Mouse (Mus musculus) intestine, postnatal 0 days (tissue): ENCODE measurements around the gene Slc51a. TPM values are rescaled to one million over a fixed set of nuclear protein-coding genes. Genes with fewer than 3 reads are reported as not detected.

Source experiments
- ATAC-seq: fragments of 200-750 bp; cut with Nextera tagmentation; 2 replicates; pipeline ENCODE4 v1.8.0; 2017; ENCODE audit warnings: mild to moderate bottlenecking, moderate TSS enrichment, moderate library complexity
- H3K27ac ChIP-seq: fragments of 300-500 bp; sonication (generic); 2 replicates; pipeline ENCODE4 v1.5.1; 2014; ENCODE audit warnings: mild to moderate bottlenecking, low read depth, low read length, moderate library complexity
- H3K27me3 ChIP-seq: fragments of 300-500 bp; sonication (generic); replicated peaks from 2 replicates; pipeline ENCODE4 v1.6.1; 2014; ENCODE audit warnings: low read length, mixed read lengths; ENCODE audit not compliant: control insufficient read depth, insufficient read depth
- H3K36me3 ChIP-seq: fragments of 300-500 bp; sonication (generic); 2 replicates; pipeline ENCODE4 v1.6.1; 2014; ENCODE audit warnings: mild to moderate bottlenecking, moderate library complexity; ENCODE audit not compliant: control insufficient read depth, insufficient read depth
- H3K4me1 ChIP-seq: fragments of 300-500 bp; sonication (generic); replicated peaks from 2 replicates; pipeline ENCODE4 v1.6.1; 2014; ENCODE audit warnings: antibody characterized with exemption, low read length, mixed read lengths; ENCODE audit not compliant: control insufficient read depth, insufficient read depth
- H3K4me2 ChIP-seq: fragments of 300-500 bp; sonication (generic); replicated peaks from 2 replicates; pipeline ENCODE4 v1.6.1; 2014; ENCODE audit warnings: low read depth, mild to moderate bottlenecking, moderate library complexity
- H3K4me3 ChIP-seq: fragments of 300-500 bp; sonication (generic); 2 replicates; pipeline ENCODE4 v1.5.1; 2014; ENCODE audit warnings: low read depth, low read length
- H3K9ac ChIP-seq: fragments of 300-500 bp; sonication (generic); 2 replicates; pipeline ENCODE4 v1.6.1; 2014; ENCODE audit warnings: mild to moderate bottlenecking, low read depth, low read length
- H3K9me3 ChIP-seq: fragments of 300-500 bp; sonication (generic); 2 replicates; pipeline ENCODE4 v1.6.1; 2016; ENCODE audit warnings: mixed run types; ENCODE audit not compliant: control insufficient read depth
- CTCF ChIP-seq: sonication (generic); IDR thresholded peaks from 2 replicates; pipeline ENCODE4 v1.5.1; 2016; ENCODE audit warnings: low read depth, mild to moderate bottlenecking, control low read depth, antibody characterized with exemption, moderate library complexity
- WGBS: fragments of 180-500 bp; shearing (Covaris S2); extraction: QIAGEN DNeasy Blood & Tissue Kit; methylation state at CpG from one replicate; pipeline ENCODE4 v1.1.7; 2014; 5-methylcytosine and 5-hydroxymethylcytosine counted together
- polyA plus RNA-seq: library from polyadenylated mRNA; unstranded; fragments of >200 nt; fragmentation: Nextera tagmentation; extraction: Ambion mirVana; gene quantifications from 2 replicates; pipeline ENCODE4 v1.2.1, GENCODE M21; 2015

The Slc51a gene
- polyA plus RNA-seq, result 292 and 346 TPM in 2 replicates

DNA sequence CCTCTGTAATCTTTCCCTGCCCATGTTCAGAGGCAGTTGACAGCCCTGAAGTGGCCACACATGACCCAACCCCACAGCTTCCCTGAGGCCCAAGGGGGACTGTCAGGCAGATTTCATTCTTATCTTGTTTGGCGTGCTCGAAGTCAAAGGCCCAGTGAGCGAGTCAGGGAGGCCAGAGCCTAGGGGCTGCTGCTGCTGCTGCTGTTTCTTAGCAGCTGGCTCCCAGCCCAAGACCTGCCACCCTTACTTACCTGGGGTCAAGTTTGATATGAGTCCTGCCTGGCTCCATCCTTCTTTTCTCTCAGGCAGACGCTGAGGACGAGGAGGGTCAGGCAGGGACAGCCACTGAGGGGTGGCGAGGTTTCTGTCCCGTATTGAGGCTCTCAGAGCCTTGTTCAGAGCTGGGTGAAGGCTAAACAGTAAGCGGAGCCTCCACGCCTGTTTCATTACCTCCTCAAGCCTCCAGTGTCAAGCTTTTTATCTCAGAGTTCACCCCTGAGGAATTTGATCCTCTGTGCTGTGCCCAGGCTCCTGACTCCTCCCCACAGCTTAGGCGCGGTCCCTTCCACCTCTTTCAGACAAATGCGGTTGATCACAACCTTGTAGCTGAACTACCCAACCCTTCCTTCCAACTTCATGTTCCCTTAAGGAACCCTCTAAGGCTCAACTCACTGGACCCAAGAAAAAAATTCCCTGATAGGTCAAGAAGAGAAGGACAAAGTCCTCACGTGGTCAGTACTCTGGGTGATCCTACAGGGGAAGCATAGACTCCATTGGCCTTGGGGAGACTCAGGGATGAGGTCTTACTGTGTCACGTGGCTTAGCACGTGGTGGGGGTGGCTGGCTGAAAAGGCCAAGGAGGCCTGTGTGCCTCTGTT, at the start of gene Slc51a:
Gene Slc51a, minus strand, starts transcription at position 646 of the 878 bp plus-strand sequence.
- TF ChIP-seq CTCF, result no peak
- ATAC-seq, result peak; percentile 79
- H3K4me2 ChIP-seq, result peak within 1 kb of the TSS; percentile 58
- H3K4me1 ChIP-seq, result no peaks in the 10 kb centered on the region; the same call in 1 of the 2 replicates
- H3K36me3 ChIP-seq, result no peaks in the 10 kb centered on the region
- peak within 1 kb of the TSS; percentile 99 for H3K27ac ChIP-seq
- 24% methylated on average over 15 of the region's 15 CpGs for WGBS
- no peaks in the 10 kb centered on the region for H3K27me3 ChIP-seq
- peak within 1 kb of the TSS; percentile 38; the same call in 1 of the 2 replicates for H3K9ac ChIP-seq
- H3K4me3 ChIP-seq, result peak within 1 kb of the TSS; percentile 22
- H3K9me3 ChIP-seq, result no peaks in the 10 kb centered on the region

DNA sequence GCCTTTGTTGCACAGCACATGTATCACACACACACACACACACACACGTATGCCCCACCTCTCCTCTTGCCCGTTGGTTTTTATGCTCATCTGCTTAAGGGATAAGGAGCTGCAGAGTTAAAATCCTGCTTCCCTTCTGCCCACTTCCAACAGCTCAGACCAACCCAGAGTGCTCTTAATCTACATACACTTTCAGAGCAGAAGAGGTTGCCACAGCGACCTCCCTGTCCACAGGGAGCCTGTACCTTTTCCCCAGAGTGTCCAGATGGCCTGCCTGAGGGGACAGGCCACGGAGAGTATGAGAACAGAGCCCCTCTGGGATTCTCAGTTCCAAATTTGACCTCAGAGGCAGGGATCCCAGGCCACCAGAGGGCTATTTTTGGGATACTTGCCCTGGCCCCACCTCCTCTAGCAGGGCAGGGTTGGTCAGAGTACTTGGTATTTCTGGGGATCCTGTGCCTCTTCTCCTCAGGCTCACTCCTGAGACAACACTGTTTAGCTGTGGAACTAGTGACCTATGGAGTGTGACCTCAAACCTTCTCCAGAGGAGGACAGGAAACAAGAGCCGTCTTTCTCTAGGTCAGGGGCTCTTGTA, 47.6 kb upstream of the Slc51a start:
- Histone ChIP-seq H3K4me1 (no peaks in the 10 kb centered on the region; the same call in 1 of the 2 replicates), H3K36me3 (no peaks in the 10 kb centered on the region), H3K4me2 (no peak overlapping the region), H3K9ac (no peak overlapping the region), H3K9me3 (no peaks in the 10 kb centered on the region), H3K4me3 (no peak overlapping the region), H3K27me3 (no peaks in the 10 kb centered on the region), H3K27ac (no peak overlapping the region)
- no peak for TF ChIP-seq CTCF
- ATAC-seq, result no peak
- 49% methylated on average over 5 of the region's 5 CpGs for WGBS

DNA sequence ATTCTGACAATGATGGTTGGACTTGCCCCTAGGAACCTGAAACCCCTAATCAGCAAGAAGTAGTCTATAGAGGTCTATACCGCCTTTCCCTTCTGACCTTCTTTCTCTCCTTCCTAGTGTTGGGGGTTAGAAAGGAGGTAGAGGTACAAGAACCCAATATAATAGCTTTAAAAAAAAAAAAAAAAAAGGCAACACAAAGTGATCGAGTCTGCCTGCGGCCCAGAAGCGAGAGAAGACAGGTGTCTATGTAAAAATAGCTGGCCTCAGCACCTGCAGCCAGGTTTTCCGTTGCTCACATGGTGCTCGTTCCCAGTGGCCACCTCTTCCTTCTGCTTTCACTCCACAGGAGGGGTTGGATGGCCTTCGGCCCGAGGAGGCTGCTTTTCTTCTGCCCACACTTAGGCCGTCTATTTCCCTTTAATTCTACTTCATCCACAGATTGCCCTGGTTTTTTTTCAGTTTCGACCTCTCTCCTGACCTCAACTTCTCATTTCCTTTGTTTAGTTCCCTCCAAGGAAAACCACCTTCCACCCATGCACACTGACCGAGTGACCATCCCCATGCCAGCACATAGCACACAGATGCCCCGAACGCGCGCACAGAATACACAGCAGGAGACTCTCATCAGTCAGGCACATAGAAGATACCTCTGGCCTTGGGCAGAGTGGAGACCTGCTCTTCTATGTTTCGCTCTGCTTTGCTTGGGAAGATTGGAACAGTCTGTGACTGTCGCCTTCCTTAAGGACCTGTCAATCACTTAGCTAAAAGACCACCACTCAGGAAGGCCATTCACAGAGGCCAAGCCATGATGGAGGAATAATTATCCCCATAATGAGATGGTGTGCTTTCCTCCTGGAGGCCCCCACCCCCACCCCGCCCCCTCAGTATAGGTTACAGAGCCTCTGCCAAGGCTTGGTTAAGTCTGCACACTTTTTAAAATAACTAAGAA, 45.5 kb upstream of the Slc51a start:
- no peak overlapping the region for H3K9ac ChIP-seq
- ATAC-seq, result no peak
- no peak overlapping the region for H3K27ac ChIP-seq
- no peak overlapping the region for H3K4me3 ChIP-seq
- no peaks in the 10 kb centered on the region for H3K9me3 ChIP-seq
- no peaks in the 10 kb centered on the region for H3K27me3 ChIP-seq
- no peak for TF ChIP-seq CTCF
- H3K4me2 ChIP-seq, result no peak overlapping the region
- no peaks in the 10 kb centered on the region; the same call in 1 of the 2 replicates for H3K4me1 ChIP-seq
- 83% methylated on average over 18 of the region's 18 CpGs for WGBS
- no peaks in the 10 kb centered on the region for H3K36me3 ChIP-seq

DNA sequence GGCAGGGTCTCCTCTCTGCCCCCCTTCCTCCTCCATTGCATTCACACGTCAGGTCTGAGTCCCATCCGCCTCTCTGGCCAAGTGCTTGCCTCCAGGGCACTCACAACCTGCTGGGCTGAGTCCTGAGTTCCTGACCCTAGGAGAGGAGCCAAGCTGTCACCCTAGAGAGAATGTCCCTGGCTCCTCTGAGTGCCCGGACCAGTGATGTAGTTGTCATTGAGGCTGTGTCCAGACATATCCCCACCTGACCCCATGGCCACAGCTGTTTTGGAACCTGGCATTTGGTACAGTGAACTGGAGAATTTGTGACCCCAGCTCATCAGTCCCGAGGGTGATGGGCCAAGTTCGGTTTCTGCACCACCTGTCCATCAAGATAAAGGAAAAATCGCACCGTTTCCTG, 39.2 kb upstream of the Slc51a start:
- Histone ChIP-seq H3K4me1 (0 out of 2 replicates have a peak, but pooled peaks cover 9% of the 10 kb centered on the region), H3K9me3 (no peaks in the 10 kb centered on the region), H3K27ac (no peak overlapping the region), H3K27me3 (no peaks in the 10 kb centered on the region), H3K4me2 (no peak overlapping the region), H3K9ac (no peak overlapping the region), H3K4me3 (no peak overlapping the region), H3K36me3 (no peaks in the 10 kb centered on the region)
- no peak for ATAC-seq
- no peak for TF ChIP-seq CTCF
- WGBS, result 55% methylated on average over 7 of the region's 7 CpGs

DNA sequence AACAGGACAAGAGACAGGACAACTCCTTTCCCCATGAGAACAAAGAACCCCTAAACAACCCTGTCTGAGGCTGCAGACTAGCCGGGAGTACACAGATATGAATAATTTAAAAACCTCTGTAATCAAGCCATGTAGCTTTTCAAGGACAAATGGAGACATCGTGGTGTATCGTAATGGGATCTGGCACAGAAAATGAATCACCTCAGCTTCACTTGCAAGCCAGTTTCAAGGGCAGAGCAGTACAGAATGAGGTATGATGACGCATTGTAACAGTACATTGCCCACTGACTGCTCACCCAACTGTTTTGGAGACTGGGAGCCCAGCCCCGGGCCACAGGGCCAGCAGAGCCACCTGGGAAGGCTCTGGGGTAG, 36.6 kb upstream of the Slc51a start:
- Histone ChIP-seq H3K27ac (peak overlapping the region; percentile 28; the same call in 1 of the 2 replicates), H3K36me3 (no peaks in the 10 kb centered on the region), H3K4me1 (0 out of 2 replicates have a peak, but pooled peaks cover 9% of the 10 kb centered on the region), H3K27me3 (no peaks in the 10 kb centered on the region), H3K4me2 (no peak overlapping the region), H3K9me3 (no peaks in the 10 kb centered on the region), H3K4me3 (no peak overlapping the region), H3K9ac (no peak overlapping the region)
- WGBS, result 42% methylated on average over 5 of the region's 5 CpGs
- TF ChIP-seq CTCF, result no peak
- ATAC-seq, result no peak
